Mouse (Mus musculus) hindbrain, embryonic 12.5 days (tissue): Measurements from ENCODE around the gene Gm7849. TPM values are rescaled to one million over a fixed set of nuclear protein-coding genes. Genes with fewer than 3 reads are reported as not detected.
"Not testable (repeated sequence)": the region's sequence is repeated elsewhere in the genome, so short reads cannot be mapped to it uniquely, and the experiment has no call there.

Source experiments
- ATAC-seq: fragments of 200-750 bp; cut with Nextera tagmentation; 2 replicates; pipeline ENCODE4 v1.8.0; 2017; ENCODE audit warnings: moderate TSS enrichment; ENCODE audit not compliant: low FRiP score
- H3K27ac ChIP-seq: fragments of 300-500 bp; sonication (generic); 2 replicates; pipeline ENCODE4 v1.5.1; 2016; ENCODE audit warnings: mild to moderate bottlenecking
- H3K27me3 ChIP-seq: fragments of 300-500 bp; sonication (generic); 2 replicates; pipeline ENCODE4 v1.6.1; 2016; ENCODE audit warnings: mild to moderate bottlenecking
- H3K36me3 ChIP-seq: fragments of 300-500 bp; sonication (generic); 2 replicates; pipeline ENCODE4 v1.6.1; 2016; ENCODE audit warnings: mild to moderate bottlenecking
- H3K4me1 ChIP-seq: fragments of 300-500 bp; sonication (generic); 2 replicates; pipeline ENCODE4 v1.6.1; 2016
- H3K4me2 ChIP-seq: fragments of 300-500 bp; sonication (generic); replicated peaks from 2 replicates; pipeline ENCODE4 v1.6.1; 2016; ENCODE audit warnings: mild to moderate bottlenecking
- H3K4me3 ChIP-seq: fragments of 300-500 bp; sonication (generic); 2 replicates; pipeline ENCODE4 v1.5.1; 2016; ENCODE audit warnings: mild to moderate bottlenecking
- H3K9ac ChIP-seq: fragments of 300-500 bp; sonication (generic); 2 replicates; pipeline ENCODE4 v1.6.1; 2016; ENCODE audit warnings: mild to moderate bottlenecking, moderate library complexity
- H3K9me3 ChIP-seq: fragments of 300-500 bp; sonication (generic); replicated peaks from 2 replicates; pipeline ENCODE4 v1.6.1; 2016; ENCODE audit warnings: mild to moderate bottlenecking
- WGBS: fragments of 180-500 bp; shearing (Covaris S2); methylation state at CpG from one replicate; pipeline ENCODE4 v1.1.7; 2016; 5-methylcytosine and 5-hydroxymethylcytosine counted together
- polyA plus RNA-seq: library from polyadenylated mRNA; unstranded; fragments of >200 nt; fragmentation: Nextera tagmentation; extraction: Ambion mirVana; gene quantifications from 2 replicates; pipeline ENCODE4 v1.2.1, GENCODE M21; 2016

The Gm7849 gene
- polyA plus RNA-seq, result not detected in 2 replicates

DNA sequence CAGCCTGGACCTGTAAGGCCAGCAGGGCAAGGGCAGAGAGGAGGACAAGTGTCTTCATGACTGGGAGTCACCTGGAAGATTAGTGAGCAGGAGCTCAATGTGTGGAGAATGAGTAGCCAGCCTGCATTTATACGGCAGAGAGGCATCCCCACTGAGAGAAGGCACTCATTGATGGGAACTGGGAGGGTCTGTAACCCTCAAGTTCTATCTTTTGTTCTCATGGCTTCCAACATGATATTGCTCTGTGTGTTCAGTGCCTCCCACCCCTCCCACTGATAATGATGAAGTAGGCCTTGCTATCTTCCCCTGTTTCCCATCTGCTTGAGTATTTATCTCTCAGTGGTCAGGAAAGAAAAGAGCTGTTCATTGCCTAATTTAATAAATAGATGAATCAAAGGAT, at the start of gene Gm7849:
TSS of gene Gm7849 (minus strand) at position 101 of the 400 bp plus-strand sequence.
- not testable (repeated sequence) for H3K36me3 ChIP-seq, H3K9ac ChIP-seq, H3K4me2 ChIP-seq, H3K27me3 ChIP-seq, H3K4me1 ChIP-seq, H3K27ac ChIP-seq, H3K9me3 ChIP-seq, H3K4me3 ChIP-seq, ATAC-seq
- WGBS, result no CpG with 5 or more reads among the region's 1 CpGs

DNA sequence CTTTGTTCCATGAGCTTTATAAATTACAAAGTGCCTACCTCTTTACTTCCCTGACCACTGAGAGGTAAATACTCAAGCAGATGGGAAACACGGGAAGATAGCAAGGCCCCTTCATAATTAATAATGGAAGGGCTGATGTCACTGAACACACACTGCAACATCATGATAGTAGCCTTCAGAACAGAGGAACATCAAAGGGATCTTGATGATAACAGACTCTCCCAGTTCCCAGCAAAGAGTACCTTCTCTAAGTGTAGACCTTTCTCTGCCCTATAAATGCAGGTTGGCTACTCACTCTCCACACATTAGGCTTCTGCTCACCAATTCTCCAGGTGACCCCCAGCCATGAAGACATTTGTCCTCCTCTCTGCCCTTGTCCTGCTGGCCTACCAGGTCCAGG, 29.2 kb downstream of the Gm7849 start, which contains the start of gene Defa36:
TSS of gene Defa36 (plus strand) at position 301 of the 400 bp plus-strand sequence.
- not testable (repeated sequence) for ATAC-seq, H3K27ac ChIP-seq, H3K36me3 ChIP-seq, H3K4me1 ChIP-seq, H3K4me2 ChIP-seq, H3K9ac ChIP-seq, H3K27me3 ChIP-seq, H3K9me3 ChIP-seq, H3K4me3 ChIP-seq
- no CpG with 5 or more reads among the region's 1 CpGs for WGBS

Other genes with a start within 250 kb of the Gm7849 start
- gene Gm15292, start 206.8 kb downstream of the Gm7849 start, polyA plus RNA-seq, result not detected in 2 replicates
- not detected in 2 replicates for gene Defa27, start 141.0 kb downstream of the Gm7849 start, polyA plus RNA-seq
- not detected in 2 replicates for gene Defa29, start 129.5 kb downstream of the Gm7849 start, polyA plus RNA-seq
- not detected in 2 replicates for gene Defa2, start 78.0 kb downstream of the Gm7849 start, polyA plus RNA-seq
- gene Defa33, start 64.7 kb downstream of the Gm7849 start, polyA plus RNA-seq, result not detected in 2 replicates
- not detected in 2 replicates for gene Defa36, start 29.1 kb downstream of the Gm7849 start, polyA plus RNA-seq
- not detected in 2 replicates for gene Defa20, start 52.7 kb upstream of the Gm7849 start, polyA plus RNA-seq
- not detected in 2 replicates for gene Defa32, start 72.5 kb upstream of the Gm7849 start, polyA plus RNA-seq
- not detected in 2 replicates for gene Defa37, start 108.8 kb upstream of the Gm7849 start, polyA plus RNA-seq
- gene Defa28, start 126.4 kb upstream of the Gm7849 start, polyA plus RNA-seq, result not detected in 2 replicates
- gene Gm7861, start 137.9 kb upstream of the Gm7849 start, polyA plus RNA-seq, result not detected in 2 replicates
- not detected in 2 replicates for gene Defa26, start 161.6 kb upstream of the Gm7849 start, polyA plus RNA-seq
- gene Defa17, start 199.2 kb upstream of the Gm7849 start, polyA plus RNA-seq, result not detected in 2 replicates
- not detected in 2 replicates for gene Defa34, start 209.2 kb upstream of the Gm7849 start, polyA plus RNA-seq
- gene AY761184, start 247.1 kb upstream of the Gm7849 start, polyA plus RNA-seq, result not detected in 2 replicates